Mouse (Mus musculus) embryonic facial prominence, embryonic 14.5 days (tissue): ENCODE results near the gene Lca5. TPM values are rescaled to one million over a fixed set of nuclear protein-coding genes. Genes with fewer than 3 reads are reported as not detected.

Experiments
- polyA plus RNA-seq: library from polyadenylated mRNA; unstranded; fragments of >200 nt; fragmentation: Nextera tagmentation; extraction: Ambion mirVana; gene quantifications from 2 replicates; pipeline ENCODE4 v1.2.1, GENCODE M21; 2014

Lca5 gene
- polyA plus RNA-seq, 1 experiment from 2014 or later = 19.5 TPM

Other genes starting within 250 kb of the Lca5 start
- 16.8 and 18.7 TPM in 2 replicates for gene Sh3bgrl2, start 107.2 kb upstream of the Lca5 start, polyA plus RNA-seq